ENCODE assay signal across 8 mouse cellular contexts in the genomic region with DNA sequence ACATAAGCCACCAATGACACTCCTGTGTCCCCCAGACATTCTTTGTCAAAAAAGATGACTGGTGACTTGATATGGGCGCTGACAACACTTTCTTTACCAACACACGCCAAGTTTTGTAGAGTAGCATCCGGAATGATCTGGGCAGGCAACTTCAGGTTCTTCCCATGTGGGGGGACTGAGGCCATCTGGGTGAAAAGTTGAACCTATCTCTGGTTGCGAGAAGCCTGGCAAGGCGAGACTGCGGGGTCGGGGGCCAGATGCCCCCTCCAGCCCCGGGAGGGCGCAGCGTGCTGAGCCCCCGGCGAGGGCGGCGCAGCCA. TPM values are rescaled to one million over a fixed set of nuclear protein-coding genes. Genes with fewer than 3 reads are reported as not detected.
DNase-seq lines count a peak whose midpoint lies in the region; ATAC-seq lines count a peak whose summit lies in the region.

No protein-coding gene starts in this region.

- H3K9me3 ChIP-seq in liver, embryonic 16.5 days (replicated peaks; ENCODE audit: control insufficient read depth, low read length), result no peaks in the 10 kb centered on the region

- peak overlapping the region; percentile 62 for H3K4me3 ChIP-seq in liver, embryonic 16.5 days (ENCODE audit: low read depth, low read length)

- H3K4me1 ChIP-seq in liver, embryonic 16.5 days (ENCODE audit: control insufficient read depth, low read depth, low read length), result no peaks in the 10 kb centered on the region; the same call in 1 of the 2 replicates

- H3K4me2 ChIP-seq in liver, embryonic 16.5 days (ENCODE audit: low read depth, low read length), result peak overlapping the region; percentile 59

- WGBS in liver, embryonic 16.5 days (ENCODE audit: insufficient replicate concordance), result under 1% methylated on average over 14 of the region's 14 CpGs

- ATAC-seq in liver, embryonic 16.5 days (ENCODE audit: low read depth), result no peak

- H3K36me3 ChIP-seq in liver, embryonic 16.5 days (ENCODE audit: control insufficient read depth, insufficient read depth), result no peaks in the 10 kb centered on the region

- peaks cover 38% of the 10 kb centered on the region for H3K27me3 ChIP-seq in liver, embryonic 16.5 days (ENCODE audit: control insufficient read depth, insufficient read depth, low read depth, low read length)

- no peak overlapping the region for H3K27ac ChIP-seq in liver, embryonic 16.5 days (ENCODE audit: low read length)

- H3K9ac ChIP-seq in liver, embryonic 16.5 days (ENCODE audit: low read depth, low read length), result no peak overlapping the region

- peak; percentile 35 to 38 for DNase-seq in heart, adult 9 months (ENCODE audit: low spot score in 2 of 2)
- DNase-seq in heart, adult 11 months, result no peak
- DNase-seq in ES-CJ7 (ENCODE audit: low read depth, low spot score) (peak; percentile 11), MN1 (ENCODE audit: low spot score) (no peak)
- peak; percentile 18 for DNase-seq in forelimb bud, embryonic 11.5 days (ENCODE audit: low read depth, low spot score)
- DNase-seq in urinary bladder, postnatal 10 days (ENCODE audit: low spot score), result no peak
- DNase-seq in urinary bladder, postnatal 25 days (ENCODE audit: low spot score), result no peak

RNA-seq across cellular contexts. Expression of gene Slc4a4, which starts 0.3 kb away (rescaled TPM):
- polyA plus RNA-seq in liver, embryonic 16.5 days (2015; fragmentation: Nextera tagmentation; extraction: Ambion mirVana), result 0.34 and 0.47 TPM in 2 replicates

Comparison
In these comparisons a context has a peak if more than half of its experiments do, and no peak if none do; other contexts are left out.
1. DNase-seq: peak in heart, adult 9 months (2 of 2), ES-CJ7 (single experiment) and forelimb bud, embryonic 11.5 days (single experiment); none in heart, adult 11 months (single experiment), urinary bladder, postnatal 10 days (single experiment), MN1 (single experiment) and urinary bladder, postnatal 25 days (single experiment).